Mouse (Mus musculus) layer of hippocampus, postnatal 36 days (tissue): ENCODE data around the gene Lcn6. TPM values are rescaled to one million over a fixed set of nuclear protein-coding genes. Genes with fewer than 3 reads are reported as not detected.
"Not testable (repeated sequence)": the region's sequence is repeated elsewhere in the genome, so short reads cannot be mapped to it uniquely, and the experiment has no call there.

ENCODE experiments used
- DNase-seq, 2 experiments: peaks; one replicate each; pipeline ENCODE4 v3.0.0; 2022
- total RNA-seq, 2 experiments: library from RNA; stranded (reverse); gene quantifications; 2 replicates each; pipeline ENCODE4 v1.2.3; 2021

Gene Lcn6
- not detected for total RNA-seq

DNA sequence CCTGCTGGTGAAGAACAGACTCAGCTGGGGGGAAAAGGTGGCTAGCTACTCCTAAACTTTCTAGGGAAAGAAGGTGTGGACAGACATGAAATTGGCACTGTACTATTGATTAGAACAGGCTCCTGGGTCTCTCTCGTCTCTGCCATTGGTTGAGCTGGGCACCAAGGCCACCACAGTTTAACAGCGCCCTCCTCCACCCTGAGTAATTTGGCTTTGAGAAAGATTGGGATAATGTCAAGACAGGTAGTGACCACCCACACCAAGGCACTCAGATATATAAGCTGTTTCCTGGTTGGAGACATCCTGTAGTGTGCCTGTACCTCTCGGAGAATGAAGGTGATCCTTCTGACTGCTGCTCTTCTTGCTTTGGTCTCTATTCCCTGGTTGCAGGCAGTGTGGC, at the start of gene Lcn6:
Gene Lcn6 (plus strand): TSS at position 301 of the 400 bp plus-strand sequence.
- no peak for DNase-seq

DNA sequence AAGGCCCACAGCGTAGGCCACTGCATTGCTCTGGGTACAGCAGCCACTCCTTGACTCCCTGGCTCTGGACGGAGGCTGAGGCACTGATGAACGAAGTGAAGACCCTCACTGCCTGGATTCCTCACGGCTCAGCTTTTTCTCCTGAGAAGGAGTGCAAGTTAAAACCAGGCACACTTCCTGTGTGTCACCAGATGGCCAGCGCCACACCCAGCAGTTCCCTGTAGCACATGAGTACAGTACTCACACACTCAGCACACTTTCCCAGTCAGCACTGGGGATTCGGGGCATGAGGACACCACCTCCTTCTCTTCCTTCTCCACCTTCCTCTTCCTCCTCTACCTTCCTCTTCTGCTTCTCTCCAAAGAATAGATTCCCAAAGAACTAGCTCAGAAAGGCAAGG, 48.8 kb upstream of the Lcn6 start, which contains the start of gene Fcna:
Gene Fcna (minus strand): TSS at position 220 of the 400 bp plus-strand sequence.
- DNase-seq: no peak

DNA sequence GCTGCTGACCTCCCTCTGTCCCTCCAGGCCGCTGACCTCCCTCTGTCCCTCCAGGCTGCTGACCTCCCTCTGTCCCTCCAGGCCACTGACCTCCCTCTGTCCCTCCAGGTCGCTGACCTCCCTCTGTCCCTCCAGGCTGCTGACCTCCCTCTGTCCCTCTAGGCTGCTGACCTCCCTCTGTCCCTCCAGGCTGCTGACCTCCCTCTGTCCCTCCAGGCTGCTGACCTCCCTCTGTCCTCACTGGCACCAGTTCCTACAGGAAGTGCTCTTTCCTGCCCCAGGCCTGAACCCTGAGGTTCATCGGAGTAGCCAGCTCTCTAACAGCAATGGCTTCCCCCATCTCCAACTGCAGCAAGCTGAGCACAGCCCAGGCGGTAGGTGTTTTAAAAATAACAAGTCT, 47.8 kb upstream of the Lcn6 start:
- DNase-seq: no peak

DNA sequence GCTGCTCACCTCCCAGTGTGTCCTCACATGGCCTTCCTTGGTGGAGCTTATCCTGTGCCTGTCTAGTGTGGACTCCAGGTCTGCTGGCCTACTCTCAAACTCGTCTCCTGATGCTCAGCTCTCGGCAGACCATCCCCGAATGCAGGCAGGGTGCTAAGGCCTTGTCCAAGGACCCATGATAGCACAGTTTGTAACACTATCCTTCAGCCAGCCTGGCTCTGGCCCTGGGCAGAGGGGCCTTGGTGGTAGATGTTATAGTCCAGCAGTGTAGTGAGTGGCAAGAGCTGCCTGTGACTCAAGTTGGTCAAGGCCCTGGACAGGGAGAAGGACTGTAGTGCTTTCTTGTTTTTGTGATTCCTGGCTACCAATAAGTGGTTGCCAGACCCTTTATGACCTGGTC, 43.0 kb upstream of the Lcn6 start:
- DNase-seq: no peak

DNA sequence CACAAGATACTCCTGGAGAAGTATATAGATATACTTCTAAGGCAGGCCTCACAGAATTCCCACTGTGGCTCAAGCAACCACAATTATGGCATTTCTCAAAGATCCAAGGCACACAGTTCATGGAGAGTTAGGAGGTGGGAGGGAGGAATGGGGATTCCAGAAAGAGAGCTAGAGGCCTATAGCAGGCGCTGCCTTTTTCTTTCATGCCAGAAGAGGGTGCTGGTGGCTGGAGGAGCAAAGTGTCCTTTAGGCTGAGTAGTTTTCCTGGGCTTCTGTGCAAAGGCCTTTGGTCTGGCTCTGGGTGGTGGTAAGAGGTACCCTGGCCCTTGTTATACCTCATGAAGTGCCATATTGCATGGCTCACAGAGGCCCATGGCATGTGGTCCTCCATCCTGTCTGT, 42.5 kb upstream of the Lcn6 start:
- DNase-seq: no peak

DNA sequence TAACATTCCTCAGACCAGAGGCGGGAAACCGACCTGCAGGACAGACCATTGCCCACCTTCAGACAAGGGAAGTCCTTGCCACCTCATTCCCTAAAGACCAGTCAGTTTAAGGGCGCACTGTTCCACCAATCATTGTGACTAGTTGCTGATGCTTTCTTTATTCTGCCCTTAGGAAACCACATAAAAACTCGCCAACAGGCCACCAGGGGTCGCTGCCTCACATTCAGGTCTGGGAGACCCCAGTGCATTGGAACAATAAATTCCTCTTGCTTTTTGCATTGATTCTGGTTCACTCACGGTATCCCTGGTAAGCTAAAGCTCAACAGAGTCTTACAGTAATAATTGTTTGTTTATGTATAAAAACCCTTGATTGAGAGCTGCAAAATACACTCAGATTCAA, 36.7 kb upstream of the Lcn6 start:
- DNase-seq: no peak

DNA sequence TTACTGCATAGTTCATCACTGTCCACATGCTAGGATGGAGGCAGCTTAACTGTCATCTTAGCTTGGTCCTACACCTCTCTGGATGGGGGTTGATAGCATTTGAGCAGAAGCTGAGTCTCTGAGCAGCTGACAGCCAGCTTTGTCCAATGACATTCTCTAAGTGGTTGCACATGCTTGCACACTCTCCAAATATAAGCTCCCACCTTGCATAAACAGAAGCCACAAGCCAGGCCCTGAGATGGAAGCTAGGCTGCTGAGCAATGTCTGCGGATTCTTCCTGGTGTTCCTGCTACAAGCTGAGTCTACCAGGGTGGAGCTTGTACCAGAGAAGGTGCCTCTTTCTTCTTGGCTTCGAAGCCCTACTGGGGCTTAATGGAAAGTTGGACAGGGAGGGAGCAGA, 23.7 kb upstream of the Lcn6 start, which contains the start of gene Lcn8:
Gene Lcn8 (plus strand): TSS at position 219 of the 400 bp plus-strand sequence.
- DNase-seq: no peak

DNA sequence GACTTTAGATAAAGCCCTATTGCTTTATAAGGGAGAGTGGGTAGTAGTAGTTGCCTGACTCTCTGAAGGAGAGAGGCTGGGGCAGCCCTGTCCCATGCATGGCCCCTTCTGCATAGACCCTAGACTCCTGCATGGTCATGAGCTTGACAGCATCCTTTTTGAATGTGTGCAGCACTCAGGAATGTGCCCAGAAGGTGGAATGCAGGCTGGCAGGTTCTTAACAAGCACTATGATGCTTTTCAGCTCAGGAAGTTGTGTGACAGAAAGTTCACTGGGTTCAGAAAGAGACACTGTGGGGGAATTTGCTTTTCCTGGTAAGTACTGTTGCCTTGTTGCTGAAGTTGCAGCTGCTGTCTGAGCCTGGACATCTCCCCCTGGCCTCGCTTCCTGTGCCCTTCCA, 22.1 kb upstream of the Lcn6 start:
- no peak for DNase-seq

DNA sequence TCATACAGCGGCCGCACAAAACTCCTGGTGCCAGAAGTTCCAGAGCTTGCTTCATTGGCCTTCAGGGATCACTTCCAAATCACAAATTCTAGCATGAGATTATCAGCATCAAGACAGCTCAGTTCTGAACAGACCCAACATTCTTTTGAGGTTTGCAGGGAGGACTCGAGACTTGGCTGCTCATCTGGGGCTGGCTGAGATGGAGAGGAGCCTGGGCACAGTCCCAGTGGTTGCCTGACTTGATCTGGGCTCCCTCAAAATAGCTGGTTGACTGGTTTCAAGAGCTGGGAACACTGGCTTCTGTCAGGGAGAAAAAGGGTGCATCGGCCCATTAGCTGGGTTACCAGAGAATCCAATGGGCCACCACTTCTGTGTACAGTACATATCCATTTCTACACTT, 19.9 kb upstream of the Lcn6 start:
- peak in 1 of 2 experiments; percentile 19 for DNase-seq

DNA sequence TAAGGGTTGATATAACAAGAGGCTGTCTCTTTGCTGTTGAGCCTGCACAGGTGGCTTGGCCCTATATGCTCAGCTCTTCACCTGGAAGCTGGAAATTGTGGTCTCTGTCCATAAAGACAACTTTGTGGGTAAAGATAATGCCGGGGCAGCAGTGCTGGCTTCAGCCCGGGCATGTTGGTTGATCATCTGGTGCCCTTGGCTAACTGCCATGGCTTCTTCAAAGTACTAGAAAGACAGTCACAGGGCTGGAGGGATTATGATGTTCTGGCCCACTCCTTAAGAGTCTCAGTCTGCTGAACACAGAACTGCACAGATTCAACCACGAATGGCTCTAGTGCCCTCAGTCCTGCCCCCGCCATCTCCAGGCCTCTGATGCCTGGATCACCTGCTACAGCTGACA, 19.3 kb upstream of the Lcn6 start:
- no peak for DNase-seq

DNA sequence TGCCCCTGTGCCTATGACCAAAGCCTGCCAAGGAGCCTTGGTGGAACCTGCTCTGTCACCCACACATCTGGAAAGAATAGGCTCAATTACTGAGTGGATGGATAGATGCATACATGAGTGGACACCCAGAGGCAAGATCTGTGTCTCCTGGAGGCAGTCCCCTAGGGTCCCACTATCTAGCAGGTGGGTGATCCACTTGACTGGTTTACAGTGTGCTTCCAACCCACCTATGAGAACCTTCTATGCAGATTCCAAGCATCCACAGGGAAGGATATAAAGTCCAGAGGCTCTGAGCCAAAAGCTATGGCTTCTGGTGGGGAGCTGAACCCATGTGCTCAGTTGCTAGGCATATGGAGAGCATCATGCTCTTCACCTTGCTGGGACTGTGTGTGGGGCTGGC, 18.9 kb upstream of the Lcn6 start, which contains the start of gene Lcn5:
Gene Lcn5 (plus strand): TSS at position 301 of the 400 bp plus-strand sequence.
- no peak for DNase-seq

DNA sequence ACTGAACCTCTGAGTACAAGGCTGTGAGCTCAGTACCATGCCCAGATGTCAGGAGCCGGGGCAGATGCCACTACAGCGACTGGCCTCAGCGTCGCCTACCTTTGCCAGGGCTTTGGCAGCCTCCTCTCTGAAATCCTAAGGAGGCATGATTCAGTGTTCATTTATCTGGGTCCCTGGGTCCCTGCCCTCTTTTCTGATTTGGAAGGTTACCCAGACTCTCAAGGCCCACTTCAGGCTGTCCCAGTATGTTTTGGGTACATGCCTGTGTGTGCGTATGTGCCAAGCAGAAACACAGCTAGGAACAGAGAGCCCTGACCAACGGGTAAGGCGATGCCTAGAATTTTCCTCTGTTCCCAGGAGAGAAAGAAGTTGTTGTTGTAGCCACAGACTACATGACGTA, 16.3 kb upstream of the Lcn6 start:
- DNase-seq: no peak

DNA sequence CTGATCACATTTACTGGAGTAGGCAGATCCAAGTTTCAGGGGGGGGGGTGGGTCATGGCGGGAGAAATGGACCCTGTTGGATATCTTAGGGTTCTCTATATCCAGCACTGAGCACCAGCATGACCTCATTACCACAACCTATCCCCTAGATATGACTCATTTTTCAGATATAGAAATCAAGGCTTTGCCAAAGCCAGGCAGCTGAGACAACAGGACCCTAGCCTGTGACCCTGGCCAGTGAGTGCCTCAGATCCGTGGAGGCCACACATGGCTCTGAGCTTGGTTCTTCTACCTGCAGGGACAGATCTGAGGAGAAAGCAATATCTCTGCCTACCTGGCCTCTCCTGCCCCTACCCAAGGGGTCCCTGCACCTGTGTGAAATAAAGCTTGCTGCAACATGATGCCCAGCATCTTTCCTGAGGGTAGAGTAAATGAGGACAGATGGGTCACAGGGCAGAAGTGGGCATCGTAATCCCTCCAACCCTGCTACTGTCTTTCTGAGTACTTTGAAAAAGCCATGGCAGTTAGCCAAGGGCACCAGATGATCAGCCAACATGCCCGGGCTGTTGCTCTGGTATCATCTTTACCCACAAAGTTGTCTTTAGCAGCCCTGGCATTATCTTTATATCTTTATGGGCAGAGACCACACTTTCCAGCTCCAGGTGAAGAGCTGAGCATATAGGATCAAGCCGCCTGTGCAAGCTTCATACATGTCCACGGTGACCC, 15.2 kb upstream of the Lcn6 start:
- DNase-seq: no peak

DNA sequence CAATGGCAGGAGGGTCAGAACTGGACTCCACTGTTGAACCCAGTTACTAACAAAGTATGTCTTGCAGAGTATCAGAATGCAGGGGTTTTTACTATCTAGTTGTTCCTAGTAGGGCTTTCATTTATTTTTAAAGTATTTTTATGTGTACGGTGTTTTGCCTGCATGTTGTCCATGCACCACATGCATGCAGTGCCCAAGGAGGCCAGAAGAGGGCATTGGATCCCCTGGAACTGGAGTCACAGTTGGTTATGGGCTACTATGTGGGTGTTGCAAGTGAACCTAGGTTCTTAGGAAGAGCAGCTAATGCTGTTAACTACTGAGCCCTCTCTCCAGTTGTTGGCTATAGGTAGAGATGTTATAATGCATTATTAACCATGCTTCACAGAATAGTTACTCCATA, 13.1 kb upstream of the Lcn6 start:
- DNase-seq: peak; percentile 19 to 32

DNA sequence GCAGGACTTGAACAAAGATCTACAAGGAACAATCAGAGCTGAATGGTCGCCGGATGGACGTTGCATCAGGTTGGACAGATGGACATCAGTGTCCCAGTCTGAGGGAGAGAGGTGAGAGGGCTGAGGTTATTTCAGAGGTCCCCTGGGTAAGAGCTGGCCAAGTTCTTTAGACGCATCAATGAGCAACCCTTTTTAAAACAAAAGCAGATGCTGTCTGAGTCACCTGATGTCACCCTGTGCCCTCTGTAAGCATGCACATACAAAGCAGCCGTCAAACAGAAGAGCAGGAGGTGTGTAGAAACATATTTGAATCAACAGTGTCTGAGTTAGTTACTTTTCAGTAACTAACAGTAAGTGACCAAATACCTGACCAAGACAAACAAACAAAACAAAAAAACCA, 12.5 kb upstream of the Lcn6 start:
- no peak for DNase-seq

DNA sequence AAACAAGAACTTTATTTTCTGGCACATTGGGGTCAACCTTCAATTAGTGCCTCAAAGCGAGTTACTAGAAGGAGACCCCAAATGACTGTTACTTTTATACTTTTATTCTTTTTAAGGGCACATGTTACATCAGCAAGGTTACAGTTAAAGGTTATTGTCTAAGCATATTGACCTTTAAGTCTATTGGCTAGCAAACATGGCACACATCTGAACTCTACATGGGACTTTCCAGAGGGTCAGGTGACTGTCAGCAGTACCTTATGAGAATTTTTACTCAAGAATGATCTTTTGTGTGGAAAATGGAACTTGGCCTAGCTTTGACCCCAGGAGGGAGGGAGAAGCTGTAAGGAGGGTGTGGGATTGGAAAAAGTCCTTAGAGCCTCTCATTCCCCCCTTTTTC, 10.1 kb upstream of the Lcn6 start:
- no peak for DNase-seq

DNA sequence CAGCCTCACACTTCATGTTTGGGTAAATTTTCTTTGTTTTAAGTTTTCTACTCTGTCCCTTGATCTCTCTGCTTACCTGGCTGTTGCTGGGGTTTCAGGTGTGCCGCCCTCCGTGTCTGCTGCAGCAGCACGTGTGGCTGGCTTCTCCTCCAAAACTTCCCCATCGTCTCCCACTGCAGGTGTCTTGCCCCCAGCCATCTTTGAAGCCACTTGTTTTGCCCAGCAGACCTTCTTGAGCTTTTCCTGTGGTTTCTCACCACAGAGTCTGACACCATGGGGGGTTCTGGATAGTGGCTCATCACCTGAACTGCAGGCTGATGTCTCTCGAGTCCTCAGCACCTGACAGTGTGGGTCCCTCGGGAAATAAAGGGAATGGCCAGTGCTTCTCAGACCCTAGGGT, 3.0 kb downstream of the Lcn6 start:
- DNase-seq: no peak

DNA sequence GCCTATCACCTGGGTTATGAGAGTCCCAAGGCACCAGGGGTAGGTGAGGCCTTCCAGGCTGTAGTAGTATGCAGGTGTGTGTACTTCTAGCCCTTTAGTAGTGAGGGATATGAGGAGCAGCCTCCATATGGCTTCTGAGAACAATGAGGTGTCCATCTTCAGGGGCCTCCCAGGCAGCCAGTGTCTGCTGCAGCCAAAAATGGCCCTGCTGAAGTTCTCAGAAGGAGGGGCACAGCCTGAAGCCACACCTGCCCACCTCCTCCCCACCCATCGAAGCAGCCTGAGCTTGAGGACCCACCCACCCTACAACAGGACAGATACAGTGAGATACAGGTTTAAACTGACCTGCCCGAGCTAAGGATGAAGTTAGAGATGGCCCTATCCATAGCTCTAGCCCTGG, 5.8 kb downstream of the Lcn6 start, which contains the start of gene Lcn10:
Gene Lcn10 (plus strand): TSS at position 301 of the 400 bp plus-strand sequence.
- DNase-seq: no peak

DNA sequence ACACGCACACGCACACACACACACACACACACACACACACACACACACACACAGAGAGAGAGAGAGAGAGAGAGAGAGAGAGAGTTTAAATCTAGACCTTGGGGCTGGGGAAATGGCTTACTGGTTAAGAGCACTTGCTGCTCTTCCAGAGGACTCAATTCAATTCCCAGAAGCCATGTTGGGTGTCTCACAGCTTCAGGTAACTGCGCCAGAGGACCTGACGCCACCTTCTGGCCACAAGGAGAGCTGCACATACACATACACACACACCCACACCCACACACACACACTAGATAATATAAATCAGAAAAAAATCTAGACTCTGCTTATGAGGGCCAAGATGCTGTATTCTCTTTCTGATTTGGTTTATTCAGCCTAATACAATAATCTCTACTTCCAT, 10.4 kb downstream of the Lcn6 start:
- DNase-seq: no peak

DNA sequence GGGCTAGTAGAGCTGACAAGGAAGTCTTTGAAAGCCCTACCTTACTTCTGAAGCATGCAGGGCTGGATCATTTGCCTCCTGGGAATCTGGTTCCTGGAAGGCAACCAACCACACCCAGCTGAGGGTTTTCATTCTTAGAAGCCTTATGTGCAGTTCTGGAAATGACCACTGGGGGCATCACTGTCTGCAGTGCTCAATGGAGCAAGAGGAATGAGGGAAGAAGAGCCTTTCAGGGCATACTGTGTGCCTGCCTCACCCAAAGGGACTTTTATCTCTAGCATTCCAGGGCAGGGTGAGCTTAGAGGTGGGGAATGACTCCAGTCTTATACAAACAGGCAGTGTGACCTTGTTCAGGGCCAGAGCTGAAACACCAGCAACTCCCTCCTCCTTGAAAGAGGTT, 18.0 kb downstream of the Lcn6 start:
- peak; percentile 33 to 47 for DNase-seq

DNA sequence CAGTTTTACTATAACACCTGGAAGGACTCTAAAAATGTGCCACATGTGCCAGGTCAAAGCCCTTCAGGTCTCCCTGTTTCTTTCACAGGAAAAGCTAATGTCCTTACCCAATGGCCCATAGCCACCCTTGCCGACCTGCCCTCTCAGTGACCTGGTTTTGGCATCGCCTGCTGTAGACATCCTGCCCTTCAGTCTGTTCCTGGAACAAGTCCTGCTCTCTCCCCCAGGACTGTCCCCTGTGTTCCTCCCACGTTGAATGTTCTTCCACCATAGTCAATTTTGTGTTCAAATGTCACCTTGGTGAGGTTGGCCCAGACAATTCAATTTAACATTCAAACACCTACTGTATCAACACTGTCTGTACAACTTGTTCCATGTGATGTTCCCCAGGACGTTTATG, 20.4 kb downstream of the Lcn6 start:
- no peak for DNase-seq

DNA sequence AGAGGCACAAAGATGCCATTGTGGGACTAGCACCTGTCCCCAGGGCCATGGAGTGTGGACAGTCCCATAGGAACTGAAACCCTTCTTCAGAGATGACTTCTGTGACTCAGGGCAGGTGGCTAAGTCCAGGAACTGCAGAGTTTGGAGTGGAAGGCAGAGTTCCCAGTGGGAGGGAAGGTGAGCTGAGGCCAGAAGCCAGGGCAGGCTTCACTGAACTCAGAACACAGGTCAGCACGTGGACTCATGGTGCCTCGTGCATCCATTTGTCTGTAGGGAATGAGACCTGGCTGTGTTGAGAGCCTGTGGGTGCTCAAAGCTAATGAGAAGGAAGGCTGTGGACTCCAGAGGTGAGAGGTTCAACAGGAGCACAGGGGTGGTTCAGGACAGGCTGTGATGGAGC, 22.1 kb downstream of the Lcn6 start:
- no peak for DNase-seq

DNA sequence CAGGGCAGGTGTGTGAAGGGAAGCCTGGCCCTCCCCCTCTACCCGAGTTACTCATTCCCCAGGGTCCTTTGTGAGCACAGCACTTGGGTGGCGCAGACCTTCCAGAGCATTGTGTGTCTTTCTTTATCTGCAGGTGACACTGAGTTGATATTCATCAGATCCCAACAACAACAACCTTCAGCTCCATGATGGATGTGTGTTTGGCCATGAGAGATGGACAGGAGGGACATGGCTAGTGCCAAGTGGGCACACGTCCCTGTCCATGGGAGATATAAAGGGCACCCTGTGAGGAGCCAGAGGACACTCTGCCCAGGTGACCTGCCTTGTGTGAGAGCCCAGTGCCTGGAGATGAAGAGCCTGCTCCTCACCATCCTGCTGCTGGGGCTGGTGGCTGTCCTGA, 23.2 kb downstream of the Lcn6 start, which contains the start of gene Obp2a:
Gene Obp2a (plus strand): TSS at position 301 of the 400 bp plus-strand sequence.
- not testable (repeated sequence) for DNase-seq

DNA sequence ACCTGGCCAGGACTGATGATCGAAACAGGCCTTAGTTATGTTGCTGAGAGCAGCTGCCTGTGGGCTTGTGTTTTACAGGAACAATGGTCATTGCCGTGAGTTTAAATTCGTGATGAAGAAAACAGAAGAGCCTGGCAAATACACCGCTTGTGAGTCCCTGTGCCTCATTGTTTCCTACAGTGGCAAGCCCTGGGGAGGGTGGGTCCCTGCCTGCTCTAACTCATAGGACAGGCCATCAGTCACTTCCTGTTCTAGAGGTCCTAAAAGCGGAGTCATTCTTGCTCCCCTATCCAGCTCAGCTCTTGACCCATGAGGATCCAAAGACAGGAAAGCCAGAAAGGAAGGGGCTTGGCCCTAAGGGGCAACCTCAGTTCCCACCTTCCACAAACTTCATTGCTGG, 24.4 kb downstream of the Lcn6 start:
- no peak for DNase-seq

DNA sequence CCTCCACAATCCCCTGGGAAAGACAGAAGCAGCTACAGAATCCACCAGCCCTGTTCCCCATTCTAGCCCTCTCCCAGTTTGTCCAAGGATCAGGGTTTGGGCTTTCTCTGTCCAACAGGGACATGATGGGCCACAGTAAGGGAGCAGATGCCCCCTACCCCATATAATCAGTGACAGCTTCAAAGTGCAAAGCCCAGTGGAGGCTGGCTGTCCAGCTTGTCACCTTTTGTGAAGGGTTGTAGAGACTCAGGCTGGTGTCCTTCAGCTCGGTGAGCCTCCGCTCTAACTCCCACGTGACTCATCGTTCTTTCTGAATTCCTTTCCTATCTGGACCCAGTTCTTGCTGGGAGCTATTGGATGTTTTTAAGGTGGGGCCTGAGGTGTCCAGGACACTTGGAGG, 27.1 kb downstream of the Lcn6 start:
- no peak for DNase-seq
